Mouse (Mus musculus) small intestine, adult 2 months (tissue): ENCODE measurements around the gene Mapk13. TPM values are rescaled to one million over a fixed set of nuclear protein-coding genes. Genes with fewer than 3 reads are reported as not detected.

ENCODE experiments used
- H3K27ac ChIP-seq: fragments of 200-500 bp; 2 replicates; pipeline ENCODE4 v1.5.1; 2012; ENCODE audit warnings: low read depth, low read length, control low read depth, inconsistent platforms; ENCODE audit not compliant: insufficient read depth
- H3K27me3 ChIP-seq: fragments of 200-500 bp; 2 replicates; pipeline ENCODE4 v1.6.1; 2012; ENCODE audit warnings: mild to moderate bottlenecking, moderate library complexity, low read length, inconsistent platforms; ENCODE audit not compliant: control insufficient read depth, insufficient read depth
- H3K36me3 ChIP-seq: fragments of 200-500 bp; 2 replicates; pipeline ENCODE4 v1.6.1; 2012; ENCODE audit warnings: mild to moderate bottlenecking, low read length, control low read depth, inconsistent platforms; ENCODE audit not compliant: control insufficient read depth, insufficient read depth
- H3K4me1 ChIP-seq: fragments of 200-500 bp; 2 replicates; pipeline ENCODE4 v1.6.1; 2012; ENCODE audit warnings: low read length, inconsistent platforms, mixed read lengths; ENCODE audit not compliant: control insufficient read depth, insufficient read depth, insufficient read length
- H3K4me3 ChIP-seq: fragments of 200-500 bp; 2 replicates; pipeline ENCODE4 v1.5.1; 2012; ENCODE audit warnings: low read depth, mild to moderate bottlenecking, control low read depth, inconsistent platforms, low read length, moderate library complexity
- CTCF ChIP-seq: fragments of 200-500 bp; IDR thresholded peaks from 2 replicates; pipeline ENCODE4 v1.5.1; 2012; ENCODE audit warnings: low read depth, mild to moderate bottlenecking, control low read depth, inconsistent platforms, low read length, moderate library complexity, mixed read lengths; ENCODE audit not compliant: insufficient replicate concordance, insufficient read length; ENCODE audit errors: extremely low read depth
- POLR2A ChIP-seq: fragments of 200-500 bp; IDR thresholded peaks from 2 replicates; pipeline ENCODE4 v1.6.1; 2012; ENCODE audit warnings: low read depth, mild to moderate bottlenecking, control low read depth, inconsistent platforms, low read length, moderate library complexity
- WGBS: fragments of 180-500 bp; shearing (Covaris S2); methylation state at CpG from one replicate; pipeline ENCODE4 v1.1.7; 2018; 5-methylcytosine and 5-hydroxymethylcytosine counted together
- polyA plus RNA-seq: library from polyadenylated mRNA; depleted of rRNA; stranded (reverse); fragments of >200 nt; gene quantifications from 2 replicates; pipeline ENCODE4 v1.2.3, GENCODE M21; 2012

Mapk13 gene
- polyA plus RNA-seq, 1 experiment, result 266 TPM

DNA sequence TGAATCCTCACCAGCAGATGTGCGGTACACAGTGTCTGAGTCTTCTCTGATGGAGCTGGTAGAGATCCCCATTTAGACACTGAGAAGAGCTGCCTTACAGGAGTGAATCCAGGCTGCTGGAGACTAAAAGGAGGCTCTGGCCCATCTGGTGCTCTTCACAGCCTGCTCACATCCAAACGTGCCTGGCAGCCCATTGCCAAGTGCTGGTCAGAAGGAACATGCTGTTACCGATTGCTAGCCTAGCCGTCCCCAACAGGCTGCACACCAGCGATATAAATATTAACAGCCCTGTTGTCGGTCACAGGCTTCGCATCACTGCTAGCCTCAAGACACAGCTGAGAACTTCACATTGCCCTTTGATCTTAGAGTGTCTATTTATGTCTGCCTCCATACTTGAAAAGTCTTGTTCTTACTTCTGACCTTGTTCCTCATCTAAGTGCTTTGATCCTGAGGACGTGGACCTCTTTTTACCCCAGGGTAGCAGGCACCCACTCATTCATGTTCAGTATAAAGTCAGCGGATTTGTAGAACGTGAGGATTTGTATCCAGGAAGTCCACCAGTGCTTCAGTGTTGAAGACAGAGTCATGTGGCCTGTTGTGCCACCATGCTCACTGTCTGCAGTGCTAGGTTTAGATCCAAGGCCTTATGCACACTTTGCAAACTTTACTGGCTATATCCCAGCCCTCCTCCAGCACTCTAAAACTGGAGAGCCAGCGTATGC is 25.8 kb upstream of the Mapk13 start:
- H3K36me3 ChIP-seq, result peaks cover 72% of the 10 kb centered on the region

DNA sequence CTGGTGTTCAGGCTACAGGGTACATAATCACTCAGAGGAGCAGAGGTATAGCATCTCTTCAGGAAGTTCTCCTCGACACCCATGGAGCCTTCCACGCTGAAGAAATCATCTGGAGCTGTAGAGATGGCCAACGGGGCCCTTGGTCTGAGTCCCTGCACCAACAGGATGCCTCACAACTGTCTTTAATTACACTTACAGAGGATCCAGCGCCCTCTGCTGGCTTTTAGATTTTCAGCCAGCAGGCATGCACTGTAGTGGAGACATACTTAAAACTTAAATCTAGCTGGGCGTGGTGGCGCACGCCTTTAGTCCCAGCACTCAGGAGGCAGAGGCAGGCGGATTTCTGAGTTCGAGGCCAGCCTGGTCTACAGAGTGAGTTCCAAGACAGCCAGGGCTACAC is 25.2 kb upstream of the Mapk13 start:
- Histone ChIP-seq H3K27me3 (no peaks in the 10 kb centered on the region), H3K4me1 (peaks cover 2% of the 10 kb centered on the region), H3K27ac (no peak overlapping the region), H3K4me3 (no peak overlapping the region), H3K36me3 (peaks cover 74% of the 10 kb centered on the region)
- TF ChIP-seq CTCF (peak; percentile 36; the same call in 1 of the 2 replicates), POLR2A (no peak)
- whole genome bisulfite sequencing, result 88% methylated on average over 9 of the region's 9 CpGs

More for the DNA sequence above, 25.8 kb upstream of the Mapk13 start:
- no peak for TF ChIP-seq CTCF
- no peak for TF ChIP-seq POLR2A
- no peaks in the 10 kb centered on the region for H3K27me3 ChIP-seq
- H3K4me3 ChIP-seq, result no peak overlapping the region
- no peak overlapping the region for H3K27ac ChIP-seq
- H3K4me1 ChIP-seq, result peaks cover 2% of the 10 kb centered on the region
- WGBS, result 94% methylated on average over 11 of the region's 11 CpGs

DNA sequence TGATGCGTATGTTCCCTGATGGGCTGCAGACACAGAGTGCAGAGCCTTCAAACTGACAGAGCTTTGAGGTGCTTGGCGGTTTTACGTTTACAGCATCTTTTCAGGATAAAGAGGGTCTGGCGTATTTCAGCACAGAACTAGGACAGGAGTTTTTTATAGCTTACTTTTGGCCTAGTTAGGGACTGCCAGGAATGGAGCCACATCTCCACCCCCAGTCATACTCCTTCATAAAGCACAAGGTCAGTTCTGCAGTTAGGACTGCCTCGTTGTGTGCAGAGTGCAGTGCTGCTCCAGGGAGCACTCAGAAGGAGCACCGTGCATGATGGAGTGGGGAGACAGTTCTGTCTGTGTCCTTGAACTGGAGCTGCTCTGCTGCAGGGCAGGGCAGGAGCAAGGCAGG is 23.3 kb upstream of the Mapk13 start:
- peaks cover 60% of the 10 kb centered on the region for H3K36me3 ChIP-seq
- TF ChIP-seq POLR2A, result no peak
- no peak for TF ChIP-seq CTCF

DNA sequence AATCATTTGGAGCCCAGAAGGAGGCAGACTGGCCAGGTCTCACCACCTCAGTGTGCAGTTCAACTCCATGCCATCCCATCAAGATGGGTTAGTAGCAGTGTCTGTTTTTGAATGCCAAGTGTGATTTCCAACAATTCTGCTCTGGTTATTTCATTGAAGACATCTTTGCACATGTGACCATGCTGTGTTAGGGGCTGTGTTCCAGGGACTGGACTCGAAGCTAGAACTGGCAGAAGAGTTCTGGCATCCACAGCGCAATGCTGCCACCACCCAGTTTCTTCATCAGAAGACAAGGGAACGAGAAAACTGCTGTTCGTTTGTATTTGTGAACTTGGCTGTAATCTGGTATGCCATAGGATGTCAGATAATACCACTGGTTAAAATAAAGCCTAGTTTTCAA is 21.1 kb upstream of the Mapk13 start:
- WGBS, result 74% methylated on average over 4 of the region's 4 CpGs

More for the DNA sequence above, 23.3 kb upstream of the Mapk13 start:
- Histone ChIP-seq H3K4me1 (no peaks in the 10 kb centered on the region), H3K27ac (no peak overlapping the region), H3K4me3 (no peak overlapping the region), H3K27me3 (no peaks in the 10 kb centered on the region)
- WGBS, result 86% methylated on average over 6 of the region's 6 CpGs

DNA sequence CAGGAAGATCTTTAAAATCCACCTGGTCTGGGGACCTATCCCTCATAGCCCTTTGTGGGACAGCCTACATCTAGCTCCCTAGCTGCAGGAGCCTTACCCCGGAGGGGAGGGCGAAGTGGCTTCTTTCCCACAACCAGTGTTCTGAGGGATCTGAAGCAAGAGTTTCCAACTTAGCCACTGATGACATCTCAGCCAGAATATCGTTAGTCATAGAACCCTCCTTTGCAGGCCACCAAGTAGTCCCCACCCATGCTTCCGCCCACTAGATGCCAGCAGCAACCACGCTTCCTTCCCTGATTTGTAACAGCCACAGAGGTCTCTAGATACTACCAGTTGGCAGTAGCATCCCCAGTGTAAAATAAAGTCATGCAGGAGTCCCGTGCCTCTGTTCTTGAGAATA is 18.5 kb upstream of the Mapk13 start:
- Histone ChIP-seq H3K27me3 (no peaks in the 10 kb centered on the region), H3K27ac (no peak overlapping the region)
- 58% methylated on average over 6 of the region's 6 CpGs for WGBS

More for the DNA sequence above, 21.1 kb upstream of the Mapk13 start:
- no peaks in the 10 kb centered on the region for H3K4me1 ChIP-seq
- TF ChIP-seq CTCF, result no peak
- TF ChIP-seq POLR2A, result no peak
- H3K4me3 ChIP-seq, result no peak overlapping the region
- H3K27ac ChIP-seq, result no peak overlapping the region
- peaks cover 48% of the 10 kb centered on the region for H3K36me3 ChIP-seq
- no peaks in the 10 kb centered on the region for H3K27me3 ChIP-seq

DNA sequence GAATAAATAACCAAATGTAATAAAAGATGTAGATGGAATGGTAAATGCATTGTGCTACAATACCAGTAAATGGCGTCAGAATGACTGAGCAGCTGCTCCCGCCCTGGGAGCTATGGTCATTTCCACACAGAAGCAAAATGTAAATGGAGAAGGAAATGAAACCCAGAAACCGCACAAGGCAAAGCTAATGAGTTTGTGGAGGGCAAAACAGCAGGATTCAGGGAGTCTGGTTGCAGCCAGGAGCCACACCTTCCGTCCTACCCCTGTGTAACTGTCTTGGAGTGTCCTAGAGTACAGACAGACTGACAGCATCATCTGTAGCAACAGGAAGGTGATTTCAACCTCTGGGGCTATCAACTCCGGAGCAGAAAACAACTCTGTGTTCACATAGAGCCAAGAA is 12.7 kb upstream of the Mapk13 start:
- Histone ChIP-seq H3K4me3 (no peak overlapping the region), H3K27me3 (no peaks in the 10 kb centered on the region), H3K36me3 (no peaks in the 10 kb centered on the region), H3K27ac (no peak overlapping the region), H3K4me1 (peaks cover 5% of the 10 kb centered on the region; the same call in 1 of the 2 replicates)
- TF ChIP-seq CTCF (no peak), POLR2A (no peak)
- WGBS, result 54% methylated on average over 5 of the region's 5 CpGs

More for the DNA sequence above, 18.5 kb upstream of the Mapk13 start:
- Histone ChIP-seq H3K4me1 (peaks cover 3% of the 10 kb centered on the region; the same call in 1 of the 2 replicates), H3K4me3 (no peak overlapping the region), H3K36me3 (peaks cover 29% of the 10 kb centered on the region)
- TF ChIP-seq CTCF (no peak), POLR2A (no peak)

DNA sequence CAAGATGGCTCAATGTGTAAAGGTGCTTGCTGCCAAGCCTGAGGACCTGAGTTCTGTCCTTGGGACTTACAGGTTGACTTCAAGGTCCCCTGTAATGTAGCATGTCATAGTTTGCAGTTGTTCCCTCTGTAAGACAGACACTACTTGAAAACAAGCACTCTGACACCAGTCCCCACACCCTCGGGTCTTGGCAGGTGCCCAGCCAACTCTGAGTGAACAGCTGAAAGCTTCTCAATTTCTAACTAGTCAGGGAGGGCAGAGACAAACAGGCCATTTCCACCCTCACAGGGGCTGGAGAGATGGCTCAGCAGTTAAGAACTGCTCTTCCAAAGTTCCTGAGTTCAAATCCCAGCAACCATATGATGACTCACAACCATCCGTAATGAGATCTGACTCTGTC is 11.6 kb upstream of the Mapk13 start:
- 46% methylated on average over 2 of the region's 2 CpGs for WGBS
- peaks cover 5% of the 10 kb centered on the region; the same call in 1 of the 2 replicates for H3K4me1 ChIP-seq
- TF ChIP-seq POLR2A (no peak), CTCF (no peak)
- H3K4me3 ChIP-seq, result no peak overlapping the region
- H3K27ac ChIP-seq, result no peak overlapping the region
- H3K36me3 ChIP-seq, result no peaks in the 10 kb centered on the region
- no peaks in the 10 kb centered on the region for H3K27me3 ChIP-seq
